Mouse (Mus musculus) small intestine, adult 2 months (tissue): ENCODE data around the gene Snd1.

Experiments
- CTCF ChIP-seq: fragments of 200-500 bp; IDR thresholded peaks from 2 replicates; pipeline ENCODE4 v1.5.1; 2012; ENCODE audit warnings: low read depth, mild to moderate bottlenecking, control low read depth, inconsistent platforms, low read length, moderate library complexity, mixed read lengths; ENCODE audit not compliant: insufficient replicate concordance, insufficient read length; ENCODE audit errors: extremely low read depth
- POLR2A ChIP-seq: fragments of 200-500 bp; IDR thresholded peaks from 2 replicates; pipeline ENCODE4 v1.6.1; 2012; ENCODE audit warnings: low read depth, mild to moderate bottlenecking, control low read depth, inconsistent platforms, low read length, moderate library complexity

DNA sequence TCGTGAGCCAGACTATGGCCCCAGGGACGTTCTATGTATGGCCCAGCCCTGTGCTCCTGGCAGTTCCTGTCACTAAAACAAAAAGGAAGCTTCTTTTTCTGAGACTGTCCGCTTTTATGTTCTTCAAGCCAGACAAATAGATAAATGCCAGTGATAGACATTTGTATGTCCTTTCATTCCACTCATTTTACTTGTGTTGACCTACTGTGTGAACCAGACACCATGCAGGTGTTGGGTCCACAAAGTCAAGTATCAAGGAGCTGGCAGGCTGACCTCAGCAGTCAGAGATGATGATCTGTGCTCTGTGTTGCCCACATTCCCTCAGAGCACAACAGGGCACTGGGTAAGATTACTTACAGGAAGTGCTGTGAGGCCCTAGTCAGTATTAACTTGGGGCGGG, 381.9 kb downstream of the Snd1 start:
- TF ChIP-seq CTCF (no peak), POLR2A (no peak)
